Mouse (Mus musculus) T-cell, adult 66 days (primary cell): Measurements from ENCODE around the gene Clec4a4. TPM values are rescaled to one million over a fixed set of nuclear protein-coding genes. Genes with fewer than 3 reads are reported as not detected.

Experiments
- total RNA-seq, 2 experiments: library from RNA; stranded (reverse); gene quantifications; 3 replicates in 1 of 2; 4 replicates in 1 of 2; pipeline ENCODE4 v1.2.4; 2023

Gene Clec4a4
- not detected for total RNA-seq

GRCm38 (mm10) chr6:122989876-122990437, at the start of gene Clec4a4:
Gene Clec4a4 (plus strand): TSS chr6:122990367.

GRCm38 (mm10) chr6:122952401-122952800, 37.8 kb upstream of the Clec4a4 start, which contains the start of gene Clec4a3:
Gene Clec4a3 (plus strand): TSS chr6:122952515.

GRCm38 (mm10) chr6:123049742-123050372, 59.7 kb downstream of the Clec4a4 start, which contains the start of gene Clec4b1:
Gene Clec4b1 (plus strand): TSS chr6:123049962.

Other genes starting within 250 kb of the Clec4a4 start
- gene Slc2a3, start 188.7 kb upstream of the Clec4a4 start, total RNA-seq, result 10 to 100 TPM; 36.1 to 41.3 TPM
- gene Foxj2, start 170.5 kb upstream of the Clec4a4 start, total RNA-seq, result 10 to 100 TPM; 35.5 to 38.6 TPM
- not detected for gene C3ar1, start 134.2 kb upstream of the Clec4a4 start, total RNA-seq
- gene Necap1, start 115.9 kb upstream of the Clec4a4 start, total RNA-seq, result 10 to 100 TPM; 48.2 to 59.3 TPM
- gene Clec4a1, start 68.5 kb upstream of the Clec4a4 start, total RNA-seq, result under 1 TPM; 0.47 to 0.58 TPM
- 1 to 10 TPM in 1 of 2 experiments, under 1 TPM in 1; 0.83 to 1.7 TPM for gene Clec4a3, start 37.9 kb upstream of the Clec4a4 start, total RNA-seq
- not detected for gene Clec4b1, start 59.6 kb downstream of the Clec4a4 start, total RNA-seq
- gene Clec4a2, start 116.1 kb downstream of the Clec4a4 start, total RNA-seq, result under 1 TPM; 0.44 to 0.62 TPM
- not detected for gene Clec4b2, start 182.5 kb downstream of the Clec4a4 start, total RNA-seq
- gene Clec4n, start 239.5 kb downstream of the Clec4a4 start, total RNA-seq, result under 1 TPM; 0.64 to 0.95 TPM